Mouse (Mus musculus) urinary bladder, postnatal 4 days (tissue): ENCODE data around the gene Pnkp.

Experiments used
- DNase-seq, 2 experiments: peaks; one replicate each; pipeline ENCODE4 v3.0.0; 2021 to 2022; ENCODE audit warnings: low spot score in 2 of 2

Pnkp gene

DNA sequence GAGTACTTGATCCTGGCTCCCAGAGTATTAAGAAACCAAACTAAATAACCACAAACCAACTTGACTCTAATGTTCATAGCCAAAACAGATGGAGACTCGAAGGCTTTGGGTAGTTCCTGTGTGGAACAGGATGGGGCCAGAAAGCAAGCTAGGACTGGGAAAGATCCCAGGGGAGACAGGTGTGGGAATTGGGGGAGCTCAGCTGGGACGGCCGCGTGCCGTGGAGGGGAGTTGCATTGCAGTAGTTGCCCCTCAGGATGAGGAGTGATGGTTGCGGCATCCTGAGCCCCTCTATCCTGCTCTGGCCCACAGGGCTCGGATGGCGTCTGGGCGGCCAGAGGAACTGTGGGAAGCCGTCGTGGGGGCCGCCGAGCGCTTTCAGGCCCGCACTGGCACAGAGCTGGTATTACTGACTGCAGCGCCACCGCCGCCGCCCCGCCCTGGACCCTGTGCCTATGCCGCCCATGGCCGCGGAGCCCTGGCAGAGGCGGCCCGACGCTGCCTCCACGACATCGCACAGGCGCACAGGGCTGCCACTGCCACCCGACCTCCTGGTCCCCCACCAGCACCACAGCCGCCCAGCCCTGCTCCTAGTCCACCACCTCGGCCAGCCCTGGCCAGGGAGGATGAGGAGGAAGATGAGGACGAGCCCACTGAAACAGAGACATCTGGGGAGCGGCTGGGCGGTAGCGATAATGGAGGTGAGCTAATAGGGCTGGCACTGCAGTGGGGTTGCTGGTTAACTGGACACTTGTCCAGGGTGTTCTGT is 4.5 kb upstream of the Pnkp start:
- no peak for DNase-seq

DNA sequence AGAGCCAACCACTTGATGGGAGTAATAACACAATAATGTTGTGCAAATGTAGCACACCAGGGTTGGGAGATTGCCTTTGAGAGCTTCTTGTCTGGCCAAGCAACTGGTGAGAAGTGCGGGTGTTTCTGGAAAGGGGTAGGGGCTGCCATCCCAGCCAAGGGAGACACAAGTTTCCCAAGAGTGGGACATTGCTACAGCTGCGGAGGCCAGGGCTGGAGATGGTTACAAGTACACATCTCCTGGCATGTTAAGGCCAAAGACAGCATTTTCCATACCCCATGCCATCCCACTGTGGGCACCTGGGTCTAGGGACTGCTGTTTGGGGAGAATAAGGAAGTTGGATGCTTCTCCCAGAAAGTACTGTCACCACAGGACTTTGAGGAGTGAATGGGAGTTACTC is 3.9 kb upstream of the Pnkp start:
- DNase-seq, result no peak

DNA sequence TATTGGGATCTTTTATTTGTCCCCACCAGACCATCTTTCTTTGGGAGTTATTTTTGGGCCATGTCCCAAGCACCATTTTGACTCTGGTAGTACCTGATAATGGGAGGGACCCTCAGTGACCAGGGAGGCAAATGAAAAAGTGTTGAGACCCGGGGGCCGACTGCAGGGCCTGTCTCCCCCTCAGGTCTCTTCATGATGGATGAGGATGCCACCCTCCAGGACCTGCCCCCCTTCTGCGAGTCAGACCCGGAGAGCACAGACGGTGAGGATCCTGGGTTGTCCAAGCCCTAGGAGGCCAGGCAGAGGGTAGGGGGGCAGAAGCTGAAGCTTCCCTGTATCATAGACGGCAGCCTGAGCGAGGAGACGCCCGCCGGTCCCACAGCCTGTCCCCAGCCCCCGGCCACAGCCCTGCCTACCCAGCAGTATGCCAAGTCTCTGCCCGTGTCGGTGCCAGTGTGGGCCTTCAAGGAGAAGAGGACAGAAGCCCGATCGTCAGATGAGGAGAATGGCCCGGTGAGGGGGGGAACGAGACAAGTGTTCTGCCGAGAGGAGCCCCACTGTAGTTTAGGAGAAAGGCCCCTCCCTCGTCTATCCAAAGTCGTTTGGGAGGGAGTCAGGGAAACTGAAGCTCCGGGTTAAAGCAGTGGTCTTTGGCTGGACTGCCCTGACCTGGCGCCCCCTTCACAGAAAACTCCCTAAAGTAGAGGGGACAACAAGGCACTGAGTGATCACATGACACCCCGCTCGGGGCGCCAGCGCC is 3.2 kb upstream of the Pnkp start:
- DNase-seq, result no peak

DNA sequence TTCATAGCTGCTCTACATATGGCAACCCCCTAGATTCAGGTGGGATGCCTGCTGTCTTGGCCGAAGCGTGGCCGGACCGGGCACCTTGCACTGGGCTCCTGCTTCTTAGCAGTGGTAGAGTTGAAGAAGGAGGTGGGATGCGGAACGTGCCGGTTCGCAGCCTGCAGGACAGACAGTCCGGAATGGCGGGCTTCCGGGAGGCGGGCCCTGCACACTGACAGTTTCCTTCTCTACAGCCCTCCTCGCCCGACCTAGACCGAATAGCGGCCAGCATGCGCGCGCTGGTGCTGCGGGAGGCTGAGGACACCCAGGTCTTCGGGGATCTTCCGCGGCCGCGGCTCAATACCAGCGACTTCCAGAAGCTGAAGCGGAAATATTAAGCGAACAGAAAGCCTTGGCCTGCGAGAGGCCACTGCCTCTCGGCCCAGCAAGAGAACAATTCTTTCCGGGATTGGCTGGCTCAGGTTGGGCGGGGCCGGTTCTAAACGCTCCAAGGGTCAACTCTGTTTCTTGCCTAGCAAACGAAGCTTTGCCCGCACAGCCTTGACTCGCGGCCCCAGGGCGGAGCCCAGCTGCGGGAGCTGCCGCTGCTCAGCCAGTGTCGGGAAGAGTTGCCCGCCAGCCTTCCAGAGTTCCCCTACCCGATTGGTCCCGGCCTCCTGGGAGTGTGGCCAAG is 2.4 kb upstream of the Pnkp start:
- DNase-seq, result peak; percentile 83 to 85

DNA sequence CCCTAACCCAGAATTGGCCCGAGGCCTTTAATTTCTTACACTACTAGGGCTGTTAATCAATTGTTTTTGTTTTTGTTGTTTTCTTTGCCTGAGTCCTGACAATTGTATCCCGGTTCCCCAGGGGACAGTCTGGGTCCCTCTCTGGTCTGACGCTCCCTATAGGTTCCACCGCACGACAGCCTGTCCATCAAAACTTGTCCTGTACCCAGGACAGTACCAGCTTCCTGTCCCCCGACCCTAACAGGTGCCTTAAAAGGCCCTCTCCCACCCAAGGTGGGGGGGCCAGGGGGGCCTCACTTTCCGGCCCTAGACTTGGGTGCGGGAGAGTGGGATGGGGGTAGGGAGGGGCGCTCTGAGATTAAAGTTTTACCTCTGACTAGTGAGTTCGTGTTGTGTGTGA is 1.9 kb upstream of the Pnkp start:
- DNase-seq, result no peak

DNA sequence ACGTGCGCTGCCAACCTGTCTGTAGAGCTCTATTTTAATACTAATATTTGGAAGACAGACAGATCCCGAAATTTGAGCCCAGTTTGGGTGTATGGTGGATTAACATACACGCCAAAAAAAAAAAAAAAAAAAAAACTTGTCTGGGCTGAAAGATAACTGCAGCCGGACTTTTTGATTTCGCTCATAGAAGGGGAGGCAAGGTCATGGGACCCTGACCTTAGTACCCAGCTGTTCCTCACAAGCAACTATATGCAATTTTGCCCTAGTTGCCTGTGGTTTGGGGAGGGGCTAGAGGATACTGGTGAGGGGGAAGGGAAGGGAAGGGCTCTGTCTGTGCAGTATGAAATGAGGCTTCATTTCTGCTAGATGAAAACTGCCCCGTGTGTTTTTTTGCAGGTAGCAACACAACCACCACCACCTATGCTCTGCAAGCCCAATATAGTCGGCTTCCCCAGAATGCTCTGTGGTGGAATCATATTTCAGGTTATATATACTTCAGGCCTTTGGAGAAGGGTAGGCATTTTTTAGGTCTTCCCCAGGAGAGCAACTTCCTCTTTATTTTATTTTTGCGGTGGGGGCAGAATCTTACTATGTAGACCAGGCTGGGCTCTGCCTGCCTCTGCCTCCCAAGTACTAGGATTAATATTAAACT is 548 bp upstream of the Pnkp start:
- no peak for DNase-seq

DNA sequence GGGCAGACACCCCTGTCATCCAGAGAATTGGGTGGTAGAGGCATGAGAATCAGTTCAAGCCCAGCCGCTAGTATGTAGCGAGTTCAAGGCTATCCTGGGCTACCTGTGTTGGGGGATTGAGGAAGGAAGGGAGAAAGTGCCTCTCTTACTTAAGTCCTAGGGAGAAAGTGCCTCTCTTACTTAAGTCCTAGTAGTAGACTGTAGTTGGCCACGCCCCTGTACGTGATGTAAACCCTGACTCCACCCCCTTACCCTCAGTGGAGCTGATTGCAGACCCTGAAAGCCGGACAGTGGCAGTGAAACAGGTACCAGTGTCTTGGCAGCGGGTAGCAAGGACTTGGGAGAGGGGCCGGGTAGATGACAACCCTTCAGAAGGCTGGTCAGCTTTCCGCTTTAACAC is 966 bp downstream of the Pnkp start:
- no peak for DNase-seq

DNA sequence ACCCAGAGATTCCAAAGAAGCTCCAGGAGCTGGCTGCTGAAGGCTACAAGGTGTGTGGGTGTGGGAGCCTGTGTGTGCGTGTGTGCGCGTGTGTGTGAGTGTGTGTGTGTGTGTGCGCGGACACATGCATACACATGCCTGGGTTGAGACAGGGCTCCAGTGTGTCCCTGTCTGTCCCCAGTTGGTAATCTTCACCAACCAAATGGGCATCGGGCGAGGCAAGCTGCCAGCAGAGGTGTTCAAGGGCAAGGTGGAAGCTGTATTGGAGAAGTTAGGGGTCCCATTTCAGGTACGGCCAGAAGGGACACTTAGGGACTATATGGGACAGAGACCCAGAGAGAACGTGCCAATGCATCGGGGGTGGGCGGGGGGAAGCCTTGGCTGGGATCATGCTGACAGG is 3.0 kb downstream of the Pnkp start:
- no peak for DNase-seq

DNA sequence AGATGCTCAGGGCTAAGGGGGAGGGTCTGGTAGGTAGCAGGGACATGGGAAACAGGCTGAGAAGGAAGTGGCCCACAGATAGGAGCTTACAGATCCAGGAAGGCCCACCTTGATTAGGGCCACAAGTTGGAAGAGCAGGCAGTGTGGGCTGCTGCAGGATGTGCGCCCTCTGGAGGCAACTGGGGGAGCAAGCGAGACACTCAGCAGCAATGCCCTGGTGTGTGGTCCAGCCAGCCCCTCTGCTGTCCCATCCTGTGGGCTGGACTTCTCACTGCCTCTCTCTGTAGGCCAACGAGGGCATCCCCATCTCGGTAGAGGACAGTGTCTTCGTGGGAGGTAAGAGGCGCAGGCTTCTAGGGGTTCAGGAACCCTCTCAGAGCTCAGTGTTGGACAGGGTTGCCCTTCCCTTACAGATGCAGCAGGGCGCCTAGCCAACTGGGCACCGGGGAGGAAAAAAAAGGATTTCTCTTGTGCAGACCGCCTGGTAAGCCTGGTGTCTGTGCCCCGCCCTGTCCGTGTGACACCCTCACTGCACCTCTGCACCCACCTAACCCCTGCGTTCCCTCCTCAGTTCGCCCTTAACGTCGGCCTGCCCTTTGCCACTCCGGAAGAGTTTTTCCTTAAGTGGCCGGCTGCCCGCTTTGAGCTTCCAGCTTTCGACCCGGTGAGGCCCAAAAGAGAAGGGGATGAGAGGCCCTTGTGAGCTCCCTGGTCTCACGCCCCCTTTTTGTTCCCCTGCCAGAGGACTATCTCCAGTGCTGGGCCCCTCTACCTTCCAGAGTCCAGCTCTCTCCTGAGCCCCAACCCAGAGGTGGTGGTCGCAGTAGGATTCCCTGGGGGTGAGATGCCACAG is 3.9 kb downstream of the Pnkp start:
- DNase-seq, result peak; percentile 72 to 83

DNA sequence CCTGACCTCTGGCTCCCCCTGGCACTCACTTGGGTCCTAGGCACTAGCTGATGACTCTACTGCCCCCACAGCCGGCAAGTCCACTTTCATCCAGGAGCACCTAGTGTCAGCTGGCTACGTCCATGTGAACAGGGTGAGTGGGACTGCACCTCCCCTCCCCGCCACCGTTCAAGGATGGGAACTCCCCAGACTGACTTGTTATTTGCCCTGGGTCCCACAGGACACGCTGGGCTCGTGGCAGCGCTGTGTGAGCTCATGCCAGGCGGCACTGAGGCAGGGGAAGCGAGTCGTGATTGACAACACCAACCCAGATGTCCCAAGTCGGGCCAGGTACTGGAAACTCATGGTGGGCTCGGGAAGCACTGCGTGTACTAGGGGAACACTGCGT is 4.5 kb downstream of the Pnkp start:
- peak in 1 of 2 experiments; percentile 34 for DNase-seq

DNA sequence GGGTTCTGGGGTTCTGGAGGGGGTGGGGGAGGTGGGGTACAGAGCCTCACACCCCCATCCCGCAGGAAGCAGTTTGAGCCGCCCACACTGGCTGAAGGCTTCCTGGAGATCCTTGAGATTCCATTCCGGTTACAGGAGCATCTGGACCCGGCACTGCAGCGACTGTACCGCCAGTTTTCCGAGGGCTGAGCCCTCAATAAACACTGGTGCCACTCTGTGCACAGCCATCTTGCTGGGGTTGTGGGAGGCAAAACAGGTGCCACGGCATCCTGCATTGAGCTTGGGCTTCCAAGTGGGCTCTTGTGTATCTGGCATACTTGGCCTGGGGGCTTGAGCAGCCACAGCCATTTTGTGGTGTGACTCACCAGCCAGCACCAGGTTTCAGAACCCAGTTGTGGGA is 5.5 kb downstream of the Pnkp start:
- DNase-seq, result no peak

DNA sequence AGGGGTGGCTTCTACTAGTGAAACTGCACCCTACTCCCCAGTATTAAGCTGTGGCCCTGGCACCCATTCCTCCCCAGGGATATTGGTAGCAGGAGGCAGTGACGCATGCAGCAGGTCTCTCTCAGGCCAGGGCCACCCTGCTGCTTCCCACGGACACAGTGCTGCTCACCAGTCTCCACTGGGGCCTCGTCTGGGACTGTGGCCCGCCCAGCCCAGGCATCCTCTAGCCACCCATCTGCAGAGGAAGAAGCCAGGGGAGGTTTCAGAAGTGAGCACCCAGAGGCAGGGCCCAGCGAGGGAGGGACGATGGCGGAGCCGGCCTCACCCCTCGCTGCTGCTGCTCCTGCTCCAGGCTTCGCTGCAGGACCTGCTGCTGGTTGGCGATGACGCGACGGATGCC is 6.3 kb downstream of the Pnkp start:
- DNase-seq, result no peak

DNA sequence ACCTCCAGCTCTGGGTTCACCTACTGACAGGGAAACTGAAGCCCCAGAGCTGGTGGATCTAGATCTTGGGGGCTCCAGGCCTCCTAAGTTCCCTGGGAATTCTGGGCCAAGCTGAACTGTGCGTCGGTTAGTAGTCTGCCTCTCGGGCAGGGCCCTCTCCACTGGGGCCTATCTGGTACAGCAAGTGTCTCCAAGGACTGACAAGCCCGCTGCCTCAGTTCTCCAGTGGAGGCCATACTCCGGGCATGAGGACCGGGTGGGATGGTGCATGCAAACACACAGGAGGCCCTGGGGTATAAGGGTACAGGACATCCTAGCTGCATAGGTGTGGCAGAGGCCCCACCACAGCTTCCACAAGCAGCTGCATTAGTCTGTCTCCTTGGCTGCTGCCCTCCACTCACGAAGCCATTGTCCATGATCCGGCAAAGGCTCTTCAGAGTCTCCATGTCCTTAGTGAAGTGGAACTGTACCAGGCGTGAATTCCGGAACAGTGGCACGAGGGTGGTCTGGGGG is 7.1 kb downstream of the Pnkp start:
- no peak for DNase-seq

DNA sequence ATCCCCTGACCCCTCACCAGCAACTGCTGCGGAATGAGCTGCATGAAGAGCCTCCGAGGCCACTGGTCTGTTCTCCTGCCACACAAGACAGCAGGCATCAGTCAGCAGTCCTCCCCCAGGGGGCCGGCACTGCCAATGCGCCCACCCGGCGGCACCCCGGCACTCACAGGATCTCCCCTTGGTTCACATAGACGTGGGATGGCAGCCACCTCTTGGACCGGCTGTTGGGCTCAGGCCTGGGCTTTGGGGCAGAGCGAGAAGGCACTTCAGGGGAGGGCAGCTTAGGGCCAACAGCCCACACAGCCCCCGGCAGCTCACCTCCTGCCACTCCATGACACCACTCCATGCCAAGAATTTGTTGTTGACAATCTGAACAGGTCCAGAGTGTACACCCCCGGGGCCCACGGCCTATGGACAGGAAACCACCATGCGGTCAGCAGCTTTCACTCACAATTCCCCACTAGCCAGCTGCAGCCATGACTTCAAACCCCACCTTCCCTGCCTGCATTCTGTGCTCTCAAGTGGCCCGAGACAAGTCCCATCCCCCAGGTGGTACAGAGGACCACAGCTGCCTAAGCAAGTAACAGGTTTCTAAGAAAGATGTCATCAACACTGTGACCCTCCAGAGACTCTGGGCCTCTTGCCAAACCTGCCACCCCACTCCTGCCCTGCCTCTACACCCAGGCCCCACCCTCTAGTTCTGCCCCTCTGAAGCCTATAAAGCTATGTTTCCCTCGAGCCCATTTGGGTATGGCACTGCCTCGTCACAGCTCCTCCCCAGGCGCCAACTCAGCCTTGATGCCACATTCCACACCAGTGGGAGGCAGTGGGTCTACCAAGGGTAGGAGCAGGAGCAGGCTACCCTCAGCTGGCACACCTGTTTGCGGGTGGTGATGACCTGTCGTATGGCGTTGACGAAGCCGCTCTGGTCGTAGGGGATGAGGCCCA is 7.9 kb downstream of the Pnkp start:
- DNase-seq, result no peak

DNA sequence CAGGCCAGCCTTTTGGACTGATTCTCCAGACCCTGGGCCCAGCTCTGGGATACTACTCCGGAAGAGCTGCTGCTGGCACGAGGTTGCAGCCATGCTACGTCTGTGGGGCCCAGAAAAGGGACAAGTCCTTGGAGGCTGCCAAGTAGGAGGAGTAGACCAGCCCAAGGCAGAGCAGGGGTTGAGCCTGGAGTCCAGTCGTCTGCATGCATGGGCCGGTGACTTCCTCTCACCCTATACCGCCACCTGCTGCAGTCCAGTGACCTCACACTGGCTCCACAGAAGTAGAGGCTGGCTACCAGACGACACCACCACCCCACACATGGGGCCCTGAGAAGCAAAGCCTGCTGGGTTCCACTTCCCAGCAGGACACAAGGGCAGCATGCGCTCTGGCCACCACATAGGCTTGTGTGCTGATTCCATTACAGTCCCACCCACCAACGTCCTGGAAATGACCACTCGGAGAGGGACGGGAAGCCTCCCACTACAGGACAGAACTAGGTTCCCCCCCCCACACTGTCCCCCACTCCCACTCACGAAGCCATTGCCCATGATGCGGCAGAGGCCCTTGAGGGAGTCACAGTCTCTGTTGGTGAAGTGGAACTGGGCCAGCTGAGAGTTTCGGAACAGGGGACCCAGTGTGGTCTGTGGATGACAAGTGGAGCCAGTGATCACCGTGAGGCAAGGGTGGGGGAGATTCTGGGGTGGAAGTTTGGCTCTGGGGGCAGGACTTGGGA is 9.5 kb downstream of the Pnkp start:
- peak; percentile 74 to 80 for DNase-seq

DNA sequence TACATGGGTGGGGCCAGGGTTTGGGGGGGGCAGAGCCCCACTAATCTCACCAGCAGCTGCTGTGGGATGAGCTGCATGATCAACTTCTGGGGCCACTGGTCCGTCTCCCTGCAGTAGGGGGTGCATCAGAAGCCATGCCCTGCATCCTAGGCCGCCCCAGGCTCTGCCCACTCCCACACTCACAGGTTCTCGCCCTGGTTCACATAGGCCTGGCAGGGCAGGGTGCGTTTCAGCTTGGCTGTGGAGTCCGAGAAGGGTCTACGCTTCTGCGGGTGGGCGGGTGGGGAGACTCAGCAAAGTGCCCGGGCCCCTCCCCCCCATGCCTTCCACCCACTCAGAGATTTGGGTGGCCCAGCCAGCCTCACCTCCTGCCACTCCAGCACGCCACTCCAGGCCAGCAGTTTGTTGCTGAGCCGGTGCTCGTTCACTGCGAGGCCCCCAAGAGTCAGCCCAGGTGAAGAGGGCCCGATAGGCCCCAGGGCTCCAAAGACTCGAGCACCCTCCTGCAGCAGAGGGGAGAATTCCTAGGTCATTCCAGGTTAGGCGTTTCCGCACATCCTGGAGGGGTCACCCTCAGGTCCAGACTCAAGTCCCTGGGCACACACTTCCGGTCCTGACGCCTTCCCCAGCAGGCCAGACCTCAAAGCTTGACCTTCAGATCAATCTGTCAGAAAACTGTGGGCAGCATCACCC is 10.2 kb downstream of the Pnkp start:
- no peak for DNase-seq

DNA sequence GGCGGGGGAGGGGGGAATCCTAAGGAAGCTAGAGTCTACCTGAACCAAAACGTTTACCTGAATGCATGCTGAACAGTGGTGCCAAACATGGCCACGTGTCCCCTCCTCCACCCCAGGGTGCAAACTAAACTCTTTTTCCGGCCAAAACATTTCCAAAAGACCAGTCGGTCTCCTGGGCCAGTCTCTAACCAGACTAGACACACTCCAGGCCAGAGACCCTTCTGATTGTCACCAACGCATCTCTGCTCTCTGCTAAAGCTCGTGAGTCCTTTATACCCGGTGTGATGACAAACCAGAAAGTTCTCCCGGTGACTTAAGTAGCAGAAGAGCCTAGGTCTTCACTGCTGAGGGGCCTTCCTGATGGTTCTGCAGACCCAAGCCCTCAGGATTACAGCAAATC is 10.9 kb downstream of the Pnkp start:
- DNase-seq, result no peak

DNA sequence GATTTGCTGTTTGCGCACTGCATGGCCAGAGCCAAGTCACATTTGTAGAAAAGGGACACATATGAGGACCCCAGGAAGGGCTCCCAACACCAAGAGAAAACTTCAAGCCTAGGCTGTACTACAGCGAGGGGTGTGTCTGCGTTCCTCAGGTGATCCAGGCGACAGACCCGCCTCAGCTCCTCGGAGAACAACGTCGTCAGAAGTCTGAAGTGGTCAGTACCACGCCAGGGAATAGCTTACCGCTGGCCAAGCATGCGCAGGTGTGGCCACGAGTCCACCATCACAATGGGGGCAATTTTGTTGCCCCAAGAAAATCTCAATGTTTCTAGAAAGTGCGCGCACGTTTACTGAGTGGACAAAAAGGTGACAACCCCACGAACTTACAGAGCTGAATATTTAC is 11.5 kb downstream of the Pnkp start:
- no peak for DNase-seq
